Mouse (Mus musculus): ENCODE results near the gene Pdzk1. TPM values are rescaled to one million over a fixed set of nuclear protein-coding genes. Genes with fewer than 3 reads are reported as not detected.

Gene Pdzk1
- polyA plus RNA-seq, 1 experiment, result 0.06 TPM

GRCm38 (mm10) chr3:96849168-96849727, 20.2 kb downstream of the Pdzk1 start:
- no peak for TF ChIP-seq POLR2A (IDR thresholded peaks at IDR 0.05; ENCODE audit: borderline replicate concordance, extremely low read depth, low read depth, low read length)
- no peak for TF ChIP-seq CTCF (IDR thresholded peaks at IDR 0.05; ENCODE audit: insufficient read depth, low read length)
- Histone ChIP-seq H3K4me1 (ENCODE audit: control insufficient read depth, insufficient read depth, low read length) (no peaks in the 10 kb centered on the region), H3K4me3 (replicated peaks; ENCODE audit: extremely low read depth, low read depth, low read length) (no peak overlapping the region)
- WGBS, result 72% methylated on average over 2 of the region's 2 CpGs
- DNase-seq, result no peak

- TF ChIP-seq POLR2A (IDR thresholded peaks at IDR 0.05; ENCODE audit: borderline replicate concordance, extremely low read depth, low read depth, low read length), result no peak
- TF ChIP-seq CTCF (IDR thresholded peaks at IDR 0.05; ENCODE audit: insufficient read depth, low read length), result no peak
- H3K4me3 ChIP-seq (replicated peaks; ENCODE audit: extremely low read depth, low read depth, low read length), result no peak overlapping the region
- 52% methylated on average over 6 of the region's 6 CpGs for WGBS
- no peak for DNase-seq
- H3K4me1 ChIP-seq (ENCODE audit: control insufficient read depth, insufficient read depth, low read length), result no peaks in the 10 kb centered on the region
Observed at GRCm38 (mm10) chr3:96852561-96852960, 23.5 kb downstream of the Pdzk1 start.

- Histone ChIP-seq H3K4me3 (replicated peaks; ENCODE audit: extremely low read depth, low read depth, low read length) (no peak overlapping the region), H3K4me1 (ENCODE audit: control insufficient read depth, insufficient read depth, low read length) (no peaks in the 10 kb centered on the region)
- 78% methylated on average over 4 of the region's 4 CpGs for WGBS
- TF ChIP-seq CTCF (IDR thresholded peaks at IDR 0.05; ENCODE audit: insufficient read depth, low read length) (no peak), POLR2A (IDR thresholded peaks at IDR 0.05; ENCODE audit: borderline replicate concordance, extremely low read depth, low read depth, low read length) (no peak)
- no peak for DNase-seq
Observed at GRCm38 (mm10) chr3:96854376-96854775, 25.3 kb downstream of the Pdzk1 start.

- Histone ChIP-seq H3K4me1 (ENCODE audit: control insufficient read depth, insufficient read depth, low read length) (no peaks in the 10 kb centered on the region), H3K4me3 (replicated peaks; ENCODE audit: extremely low read depth, low read depth, low read length) (no peak overlapping the region)
- no peak for TF ChIP-seq POLR2A (IDR thresholded peaks at IDR 0.05; ENCODE audit: borderline replicate concordance, extremely low read depth, low read depth, low read length)
- TF ChIP-seq CTCF (IDR thresholded peaks at IDR 0.05; ENCODE audit: insufficient read depth, low read length), result no peak
- WGBS, result 77% methylated on average over 3 of the region's 3 CpGs
- no peak for DNase-seq
Observed at GRCm38 (mm10) chr3:96855833-96856232, 26.7 kb downstream of the Pdzk1 start.

- Histone ChIP-seq H3K4me3 (replicated peaks; ENCODE audit: extremely low read depth, low read depth, low read length) (no peak overlapping the region), H3K4me1 (ENCODE audit: control insufficient read depth, insufficient read depth, low read length) (no peaks in the 10 kb centered on the region)
- no peak for DNase-seq
- TF ChIP-seq POLR2A (IDR thresholded peaks at IDR 0.05; ENCODE audit: borderline replicate concordance, extremely low read depth, low read depth, low read length) (no peak), CTCF (IDR thresholded peaks at IDR 0.05; ENCODE audit: insufficient read depth, low read length) (no peak)
- WGBS, result 92% methylated on average over 5 of the region's 5 CpGs
Observed at GRCm38 (mm10) chr3:96860498-96860897, 31.4 kb downstream of the Pdzk1 start.

- Histone ChIP-seq H3K4me3 (replicated peaks; ENCODE audit: extremely low read depth, low read depth, low read length) (no peak overlapping the region), H3K4me1 (ENCODE audit: control insufficient read depth, insufficient read depth, low read length) (no peaks in the 10 kb centered on the region)
- WGBS, result 87% methylated on average over 3 of the region's 3 CpGs
- TF ChIP-seq POLR2A (IDR thresholded peaks at IDR 0.05; ENCODE audit: borderline replicate concordance, extremely low read depth, low read depth, low read length) (no peak), CTCF (IDR thresholded peaks at IDR 0.05; ENCODE audit: insufficient read depth, low read length) (no peak)
- no peak for DNase-seq
Observed at GRCm38 (mm10) chr3:96867863-96868262, 38.8 kb downstream of the Pdzk1 start.

- H3K4me3 ChIP-seq (replicated peaks; ENCODE audit: extremely low read depth, low read depth, low read length), result no peak overlapping the region
- no peaks in the 10 kb centered on the region for H3K4me1 ChIP-seq (ENCODE audit: control insufficient read depth, insufficient read depth, low read length)
- 96% methylated on average over 8 of the region's 8 CpGs for WGBS
- TF ChIP-seq CTCF (IDR thresholded peaks at IDR 0.05; ENCODE audit: insufficient read depth, low read length) (no peak), POLR2A (IDR thresholded peaks at IDR 0.05; ENCODE audit: borderline replicate concordance, extremely low read depth, low read depth, low read length) (no peak)
- no peak for DNase-seq
Observed at GRCm38 (mm10) chr3:96868566-96868965, 39.5 kb downstream of the Pdzk1 start.

- DNase-seq, result no peak
- TF ChIP-seq CTCF (IDR thresholded peaks at IDR 0.05; ENCODE audit: insufficient read depth, low read length) (no peak), POLR2A (IDR thresholded peaks at IDR 0.05; ENCODE audit: borderline replicate concordance, extremely low read depth, low read depth, low read length) (no peak)
- 95% methylated on average over 7 of the region's 7 CpGs for WGBS
Observed at GRCm38 (mm10) chr3:96869091-96869490, 40.0 kb downstream of the Pdzk1 start.

GRCm38 (mm10) chr3:96870270-96870669, 41.2 kb downstream of the Pdzk1 start:
- Histone ChIP-seq H3K4me3 (replicated peaks; ENCODE audit: extremely low read depth, low read depth, low read length) (no peak overlapping the region), H3K4me1 (ENCODE audit: control insufficient read depth, insufficient read depth, low read length) (no peaks in the 10 kb centered on the region)
- WGBS, result 88% methylated on average over 2 of the region's 2 CpGs
- DNase-seq, result no peak
- no peak for TF ChIP-seq POLR2A (IDR thresholded peaks at IDR 0.05; ENCODE audit: borderline replicate concordance, extremely low read depth, low read depth, low read length)
- TF ChIP-seq CTCF (IDR thresholded peaks at IDR 0.05; ENCODE audit: insufficient read depth, low read length), result no peak

More at GRCm38 (mm10) chr3:96869091-96869490, 40.0 kb downstream of the Pdzk1 start:
- Histone ChIP-seq H3K4me3 (replicated peaks; ENCODE audit: extremely low read depth, low read depth, low read length) (no peak overlapping the region), H3K4me1 (ENCODE audit: control insufficient read depth, insufficient read depth, low read length) (no peaks in the 10 kb centered on the region)

GRCm38 (mm10) chr3:96871070-96871469, 42.0 kb downstream of the Pdzk1 start:
- WGBS, result 89% methylated on average over 8 of the region's 8 CpGs
- DNase-seq, result no peak
- TF ChIP-seq CTCF (IDR thresholded peaks at IDR 0.05; ENCODE audit: insufficient read depth, low read length) (no peak), POLR2A (IDR thresholded peaks at IDR 0.05; ENCODE audit: borderline replicate concordance, extremely low read depth, low read depth, low read length) (no peak)
- Histone ChIP-seq H3K4me1 (ENCODE audit: control insufficient read depth, insufficient read depth, low read length) (no peaks in the 10 kb centered on the region), H3K4me3 (replicated peaks; ENCODE audit: extremely low read depth, low read depth, low read length) (no peak overlapping the region)

Measured in lung, adult 2 months (tissue).